Mouse (Mus musculus): ENCODE data around the gene Hmg20b.

Hmg20b gene

DNA sequence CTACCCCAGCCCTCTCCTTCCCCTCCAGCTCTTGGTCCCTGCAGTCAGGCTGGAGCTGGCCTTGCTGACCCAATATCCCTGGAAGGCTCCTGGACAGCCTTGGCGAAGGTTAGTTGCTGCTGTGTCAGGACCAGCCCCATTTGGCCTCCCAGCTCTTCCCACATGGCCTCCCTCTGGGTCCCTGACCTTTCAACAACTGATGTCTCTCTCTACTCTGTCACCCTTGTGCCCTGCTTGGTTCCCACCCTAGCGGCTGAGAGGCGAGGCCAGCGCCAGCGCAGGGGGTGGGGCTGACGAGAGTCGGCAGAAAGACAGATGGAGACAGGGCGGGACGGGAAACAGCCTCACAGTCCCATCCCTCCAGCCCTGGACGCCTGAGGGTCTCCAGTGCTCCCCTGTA lies 21.9 kb downstream of the Hmg20b start, which contains the start of gene Tbxa2r:
Gene Tbxa2r (plus strand): TSS at position 346 of the 400 bp plus-strand sequence.
- DNase-seq (ENCODE audit: extremely low spot score, low read depth, low spot score), result no peak

DNA sequence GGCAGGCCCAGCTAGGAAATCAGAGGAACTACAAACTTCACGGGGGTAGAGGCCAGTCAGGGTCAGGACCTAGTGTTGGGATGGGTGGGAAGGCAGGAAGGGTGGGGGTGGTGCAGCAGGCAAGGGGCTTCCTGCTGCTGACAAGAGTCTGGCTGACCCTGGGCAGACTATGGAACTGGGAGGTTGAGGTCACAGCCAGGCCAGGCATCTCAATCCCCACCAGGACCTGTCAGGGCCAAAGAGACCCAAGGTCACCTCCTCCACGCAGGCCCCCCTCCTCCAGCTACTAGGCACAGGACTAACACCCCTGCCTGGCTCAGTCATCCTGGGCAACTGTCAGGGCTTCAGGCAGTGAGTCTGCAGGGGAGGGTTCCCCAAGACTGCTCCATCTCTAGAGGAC lies 22.3 kb downstream of the Hmg20b start:
- no peak for DNase-seq (ENCODE audit: extremely low spot score, low read depth, low spot score)

DNA sequence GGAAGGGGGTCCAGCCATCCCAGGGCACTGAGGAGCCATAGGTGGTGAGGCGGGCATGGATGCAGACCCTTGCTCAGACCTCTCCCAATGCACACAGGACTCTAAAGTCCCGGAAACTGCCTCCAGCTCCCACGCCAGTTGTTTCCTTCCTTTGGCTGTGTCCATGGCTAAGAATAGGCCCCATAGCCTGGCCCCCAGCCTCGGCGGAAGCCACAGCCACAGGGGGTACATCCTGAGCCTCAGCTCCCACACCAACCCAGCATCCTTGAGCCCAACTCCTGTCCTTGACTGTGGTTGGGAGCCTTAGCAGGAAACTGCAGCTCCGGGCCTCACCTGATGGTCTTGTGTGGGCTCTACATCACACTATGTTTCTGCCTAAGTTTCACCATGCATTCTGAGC lies 23.4 kb downstream of the Hmg20b start:
- no peak for DNase-seq (ENCODE audit: extremely low spot score, low read depth, low spot score)

DNA sequence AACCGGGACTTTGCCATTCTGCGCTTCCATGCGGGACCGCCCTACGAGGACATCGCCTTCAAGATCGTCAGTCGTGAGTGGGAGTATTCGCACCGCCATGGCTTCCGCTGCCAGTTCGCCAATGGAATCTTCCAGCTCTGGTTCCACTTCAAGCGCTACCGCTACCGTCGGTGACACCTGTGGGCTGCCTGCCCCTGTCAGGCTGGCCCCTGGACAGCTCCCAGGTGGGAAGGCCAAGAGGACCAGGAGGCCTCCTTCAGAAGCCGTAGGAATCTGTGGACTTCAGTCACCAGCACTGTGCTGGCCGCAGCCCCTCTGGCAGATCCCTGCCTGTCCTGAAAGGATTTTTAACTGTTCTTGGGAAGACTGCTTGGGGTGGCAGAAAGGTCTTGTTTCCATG lies 24.5 kb downstream of the Hmg20b start:
- no peak for DNase-seq (ENCODE audit: extremely low spot score, low read depth, low spot score)

DNA sequence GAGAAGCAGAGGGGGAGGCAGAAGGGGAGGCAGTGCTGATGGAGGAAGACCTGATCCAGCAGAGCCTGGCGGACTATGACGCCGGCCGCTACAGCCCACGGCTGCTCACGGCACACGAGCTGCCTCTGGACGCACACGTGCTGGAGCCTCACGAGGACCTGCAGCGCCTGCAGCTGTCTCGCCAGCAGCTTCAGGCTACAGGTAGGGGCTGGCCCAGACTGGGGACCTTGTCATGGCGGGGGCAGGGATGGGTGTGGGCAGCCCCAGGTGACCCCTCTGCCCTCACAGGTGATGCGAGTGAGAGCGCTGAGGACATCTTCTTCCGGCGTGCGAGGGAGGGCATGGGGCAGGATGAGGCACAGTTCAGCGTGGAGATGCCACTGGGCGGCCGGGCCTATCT lies 25.1 kb downstream of the Hmg20b start:
- no peak for DNase-seq (ENCODE audit: extremely low spot score, low read depth, low spot score)

DNA sequence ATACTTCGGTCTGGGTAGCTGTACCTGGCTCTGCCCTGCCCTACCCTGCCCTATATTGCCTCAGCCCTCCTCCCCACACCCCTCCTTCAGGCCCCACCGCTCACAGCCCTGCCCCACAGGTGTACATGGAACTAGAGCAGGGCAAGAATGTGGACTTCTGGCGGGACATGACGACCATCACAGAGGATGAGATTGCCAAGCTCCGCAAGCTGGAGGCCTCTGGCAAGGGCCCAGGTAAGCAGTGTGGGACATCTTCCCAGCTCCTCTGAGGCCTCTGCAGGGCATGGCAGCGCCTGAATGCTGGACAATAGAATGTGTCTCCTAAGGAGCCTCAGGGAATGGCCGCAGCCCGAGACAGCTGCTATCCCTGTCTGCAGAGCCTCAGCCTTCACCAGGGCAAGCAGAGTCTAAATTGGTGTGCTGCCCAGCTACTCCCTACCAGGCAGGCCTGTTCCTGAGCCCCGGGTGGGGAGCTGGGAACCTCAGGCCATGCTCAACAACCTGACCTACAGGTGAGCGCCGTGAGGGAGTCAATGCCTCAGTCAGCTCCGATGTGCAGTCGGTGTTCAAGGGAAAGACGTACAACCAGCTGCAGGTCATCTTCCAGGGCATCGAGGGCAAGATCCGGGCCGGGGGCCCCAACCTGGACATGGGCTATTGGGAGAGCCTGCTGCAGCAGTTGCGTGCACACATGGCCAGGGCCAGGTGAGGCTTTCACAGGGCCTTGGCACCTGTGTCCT lies 26.3 kb downstream of the Hmg20b start:
- DNase-seq (ENCODE audit: extremely low spot score, low read depth, low spot score), result no peak

DNA sequence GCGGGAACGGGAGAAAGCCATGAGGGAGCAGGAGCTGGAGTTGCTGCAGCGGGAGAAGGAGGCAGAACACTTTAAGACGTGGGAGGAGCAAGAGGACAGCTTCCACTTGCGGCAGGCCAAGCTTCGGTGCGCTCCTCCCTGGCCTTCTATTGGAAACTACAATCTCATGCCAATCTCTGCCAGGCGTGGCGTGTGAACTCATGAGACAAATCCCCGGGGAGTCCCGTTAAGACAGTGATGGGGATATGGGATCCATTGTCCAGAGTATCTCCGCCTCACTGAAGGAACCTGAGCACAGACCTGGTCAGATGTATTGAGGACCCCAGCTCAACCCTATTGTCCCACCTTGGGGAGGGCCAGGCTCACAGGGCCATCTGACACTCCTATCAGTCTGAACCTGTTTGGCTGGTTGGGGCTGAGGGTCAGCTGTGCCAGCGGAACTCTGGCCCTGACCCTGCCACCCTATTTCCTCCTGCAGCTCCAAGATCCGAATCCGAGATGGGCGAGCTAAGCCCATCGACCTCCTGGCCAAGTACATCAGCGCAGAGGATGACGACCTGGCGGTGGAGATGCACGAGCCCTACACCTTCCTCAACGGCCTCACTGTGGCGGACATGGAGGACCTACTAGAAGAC lies 27.0 kb downstream of the Hmg20b start:
- no peak for DNase-seq (ENCODE audit: extremely low spot score, low read depth, low spot score)

DNA sequence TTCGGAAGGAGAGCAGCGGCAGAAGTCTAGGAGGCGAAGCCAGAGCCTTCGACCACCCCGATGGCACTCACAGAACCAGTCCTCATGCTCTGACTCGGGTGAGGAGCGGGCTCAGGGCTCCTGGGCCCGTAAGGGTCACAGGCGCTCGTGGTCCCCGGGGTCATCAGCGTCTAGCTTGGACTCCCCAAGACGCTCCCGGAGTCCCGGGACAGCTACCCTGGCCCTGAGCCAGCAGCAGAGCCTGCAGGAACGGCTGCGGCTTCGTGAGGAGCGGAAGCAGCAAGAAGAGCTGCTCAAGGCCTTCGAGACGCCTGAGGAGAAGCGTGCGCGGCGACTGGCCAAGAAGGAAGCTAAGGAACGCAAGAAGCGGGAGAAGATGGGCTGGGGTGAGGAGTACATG lies 27.8 kb downstream of the Hmg20b start:
- no peak for DNase-seq (ENCODE audit: extremely low spot score, low read depth, low spot score)

DNA sequence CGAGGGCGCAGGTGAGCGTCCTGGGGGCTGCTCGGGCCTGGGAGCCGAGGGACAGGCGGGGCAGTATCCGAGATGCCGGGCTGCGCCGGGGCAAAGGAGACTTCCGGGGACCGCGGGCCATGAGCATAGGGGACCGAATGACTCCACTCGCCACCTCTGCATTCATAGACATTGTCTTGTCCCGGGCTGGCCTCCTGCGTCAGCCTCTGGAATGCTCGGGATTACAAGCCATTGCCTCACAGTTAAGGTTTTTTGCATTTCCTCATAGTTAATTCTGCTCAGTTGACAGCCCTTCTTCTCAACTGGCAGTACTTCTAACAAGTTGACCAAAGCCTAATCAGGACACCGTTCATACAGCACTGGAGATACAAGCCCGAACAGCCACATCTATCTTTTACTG lies 28.8 kb downstream of the Hmg20b start:
- DNase-seq (ENCODE audit: extremely low spot score, low read depth, low spot score), result no peak

DNA sequence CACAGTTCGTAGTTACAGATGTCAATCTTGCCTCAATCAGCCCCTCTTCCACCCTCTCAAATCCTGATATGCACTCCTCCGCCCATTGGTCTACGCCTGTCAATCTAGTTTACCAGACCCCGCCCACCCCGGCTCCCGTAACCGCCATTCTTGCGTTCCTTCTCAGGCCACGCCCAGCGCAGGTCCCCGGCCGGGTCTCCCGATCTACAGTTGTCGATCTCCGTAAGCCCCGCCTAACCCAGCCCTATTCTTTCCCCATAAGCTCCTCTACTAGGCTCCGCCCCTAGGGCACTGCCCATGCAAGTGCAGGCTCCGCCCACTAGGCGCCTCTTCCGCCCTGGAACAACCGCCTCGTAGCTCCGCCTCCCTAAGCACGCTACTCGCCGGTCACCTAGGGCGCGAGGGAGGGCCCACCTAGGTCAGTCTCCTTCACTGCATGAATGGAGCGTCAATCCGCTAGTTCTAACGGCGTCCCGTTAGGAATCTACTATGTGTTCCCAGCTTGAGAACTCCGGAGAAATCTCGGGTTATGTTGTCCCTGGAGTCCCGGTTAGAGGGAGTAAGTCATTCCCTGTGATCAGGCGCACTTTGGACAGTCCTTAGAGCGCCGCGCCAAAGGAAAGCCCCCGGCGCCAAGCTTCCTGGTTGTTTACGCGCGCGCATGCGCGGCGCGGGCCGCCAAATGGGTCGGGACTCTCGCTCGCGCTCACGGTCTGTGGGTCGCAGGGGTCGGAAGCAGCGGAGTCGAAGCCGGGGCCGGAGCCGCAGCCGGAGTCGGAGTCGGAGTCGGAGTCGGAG lies 29.5 kb downstream of the Hmg20b start, which contains the start of gene Cactin:
Gene Cactin (plus strand): TSS at position 554 of the 798 bp plus-strand sequence.
- DNase-seq (ENCODE audit: extremely low spot score, low read depth, low spot score), result peak; percentile 100

DNA sequence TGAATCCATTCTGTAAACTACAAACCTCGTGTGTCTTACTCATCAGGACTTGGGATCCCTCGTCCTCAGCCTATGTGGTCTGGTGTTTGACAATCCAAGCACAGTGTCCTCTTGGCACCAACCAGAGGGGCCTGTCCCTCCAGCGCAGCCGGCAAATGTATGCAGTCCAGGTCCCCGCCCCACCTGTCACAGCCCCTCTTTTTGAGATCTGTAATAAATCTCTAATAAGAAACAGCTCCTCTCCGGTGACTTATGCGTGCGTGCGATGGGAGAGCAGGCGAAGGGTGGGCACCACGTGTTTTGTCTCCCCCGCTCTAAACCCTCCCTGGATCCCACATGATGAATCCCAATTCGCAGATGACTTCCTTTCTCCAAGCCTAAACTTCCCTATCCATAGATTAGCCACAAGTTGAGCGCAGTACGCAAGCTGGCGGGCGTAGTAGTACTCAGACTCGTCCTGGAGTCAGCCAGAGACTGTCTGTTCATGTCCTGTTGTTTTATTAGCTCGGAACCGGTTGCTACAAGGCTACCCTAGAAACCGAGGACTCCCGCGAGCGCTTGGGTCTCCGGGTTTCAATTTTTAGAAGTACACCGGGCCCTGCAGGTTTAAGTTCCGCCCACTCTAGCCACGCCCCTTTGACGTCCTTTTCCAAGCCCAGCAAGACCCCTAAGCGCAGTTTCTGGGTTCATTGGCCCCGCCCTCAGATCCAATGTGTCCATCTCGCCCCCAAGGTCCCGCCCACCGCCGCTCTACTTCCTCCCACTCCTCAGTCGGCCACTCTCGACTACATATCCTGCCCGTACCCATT lies 30.3 kb downstream of the Hmg20b start:
- DNase-seq (ENCODE audit: extremely low spot score, low read depth, low spot score), result peak; percentile 98

DNA sequence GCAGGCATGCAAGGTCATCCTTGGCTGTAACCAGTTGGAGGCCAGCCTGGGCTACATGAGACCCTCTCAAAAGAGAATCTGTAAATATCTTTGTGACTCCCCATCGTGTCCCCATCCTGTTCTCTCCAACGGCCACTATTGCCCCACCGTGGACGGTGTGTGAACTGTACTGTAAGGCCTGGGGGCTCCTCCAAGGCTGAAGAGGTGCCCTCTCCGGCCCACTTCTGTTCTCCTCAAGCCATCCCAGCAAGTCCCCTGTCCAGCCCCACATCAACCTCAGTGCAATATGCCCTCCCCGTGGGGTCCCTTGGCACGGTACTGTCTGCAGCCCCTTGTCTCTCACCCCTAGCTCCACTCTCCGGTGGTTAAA lies 31.0 kb downstream of the Hmg20b start:
- DNase-seq (ENCODE audit: extremely low spot score, low read depth, low spot score), result no peak

DNA sequence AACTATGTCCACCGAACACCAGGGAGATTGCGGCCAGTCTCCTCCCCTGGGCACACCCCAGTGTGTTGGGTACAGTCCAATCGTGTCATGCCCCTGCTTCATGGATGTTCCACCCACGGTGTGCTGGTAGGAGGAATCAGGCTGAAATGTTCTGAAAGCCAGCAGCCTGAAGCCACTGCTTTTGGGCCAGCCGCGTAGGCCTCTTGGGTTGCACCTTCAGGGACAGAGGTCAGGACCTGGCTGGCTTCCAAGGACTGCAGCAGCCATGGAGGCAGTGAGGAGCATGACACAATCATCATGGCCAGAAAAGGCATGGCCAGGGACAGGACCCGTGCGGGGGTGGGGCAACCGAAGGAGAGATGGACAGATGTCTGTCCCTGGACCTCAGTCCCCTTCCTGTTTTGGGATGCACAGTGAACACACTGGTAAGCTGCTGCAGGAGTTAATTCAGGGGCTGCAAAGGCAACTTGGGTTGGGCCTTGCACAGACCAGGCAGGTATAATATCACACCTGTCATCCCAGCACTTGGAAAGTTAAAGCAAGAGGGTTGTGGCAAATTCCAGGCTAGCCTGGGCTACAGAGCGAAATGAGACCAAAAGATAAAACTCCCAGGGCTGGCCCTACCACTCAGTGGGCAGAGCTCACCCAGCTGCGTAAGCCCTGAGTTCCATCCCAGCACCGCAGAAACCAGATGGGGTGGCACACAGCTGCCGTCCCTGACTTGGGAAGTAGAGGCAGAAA lies 31.5 kb downstream of the Hmg20b start:
- DNase-seq (ENCODE audit: extremely low spot score, low read depth, low spot score), result no peak

DNA sequence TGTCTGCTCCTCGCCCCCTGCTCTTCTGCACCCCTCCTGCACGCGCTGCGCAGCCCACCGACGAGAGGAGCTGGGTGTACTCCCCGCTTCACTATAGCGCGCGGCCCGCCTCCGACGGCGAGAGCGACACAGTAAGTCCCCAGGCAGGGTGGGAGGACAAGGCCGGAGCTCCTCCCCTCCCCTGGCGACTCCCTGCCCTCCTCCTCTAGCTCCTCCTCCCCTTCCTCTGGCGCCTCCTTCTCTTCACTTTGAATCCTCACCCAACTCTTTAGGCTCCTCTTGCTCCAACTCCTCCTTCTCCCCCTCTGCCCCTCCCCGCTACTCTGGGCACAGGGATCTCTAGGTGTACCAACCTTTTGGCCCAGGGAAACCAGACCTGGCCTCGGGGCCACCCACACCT lies 33.0 kb downstream of the Hmg20b start:
- no peak for DNase-seq (ENCODE audit: extremely low spot score, low read depth, low spot score)

DNA sequence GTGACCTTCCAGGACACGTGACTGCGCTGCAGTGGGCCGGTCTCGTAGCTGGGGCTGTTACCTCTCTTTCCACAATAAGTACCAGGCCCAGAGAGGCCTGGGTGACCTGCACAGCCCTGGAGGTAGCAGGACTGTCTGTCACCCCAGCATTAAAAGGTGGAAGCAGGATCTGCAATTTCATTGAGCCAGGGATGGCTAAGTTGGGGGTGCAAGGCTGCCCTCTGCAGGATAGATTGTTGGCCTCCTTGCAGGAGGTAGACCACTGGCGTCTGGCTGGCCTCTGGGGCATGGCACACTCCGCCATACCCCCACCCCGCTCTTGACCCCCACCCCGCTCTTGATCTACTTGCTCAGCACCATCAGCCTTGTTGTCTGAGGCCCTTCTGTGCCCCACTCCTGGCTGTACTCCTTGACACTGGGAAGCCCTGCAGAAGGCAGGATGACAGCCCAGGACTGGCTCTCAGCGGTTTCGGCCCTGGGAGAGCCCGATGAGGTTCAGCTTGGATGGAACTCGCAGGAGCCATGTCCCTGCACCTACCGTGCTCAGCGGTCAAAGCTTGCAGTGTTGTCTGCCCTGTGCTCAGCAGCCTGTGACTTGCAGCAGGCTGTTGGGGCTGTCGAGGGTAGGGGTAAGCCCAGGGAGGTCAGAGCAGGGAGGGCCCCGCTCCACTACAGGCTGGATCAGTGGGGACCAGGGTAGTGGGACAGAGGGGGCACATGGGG lies 33.8 kb downstream of the Hmg20b start:
- DNase-seq (ENCODE audit: extremely low spot score, low read depth, low spot score), result no peak

DNA sequence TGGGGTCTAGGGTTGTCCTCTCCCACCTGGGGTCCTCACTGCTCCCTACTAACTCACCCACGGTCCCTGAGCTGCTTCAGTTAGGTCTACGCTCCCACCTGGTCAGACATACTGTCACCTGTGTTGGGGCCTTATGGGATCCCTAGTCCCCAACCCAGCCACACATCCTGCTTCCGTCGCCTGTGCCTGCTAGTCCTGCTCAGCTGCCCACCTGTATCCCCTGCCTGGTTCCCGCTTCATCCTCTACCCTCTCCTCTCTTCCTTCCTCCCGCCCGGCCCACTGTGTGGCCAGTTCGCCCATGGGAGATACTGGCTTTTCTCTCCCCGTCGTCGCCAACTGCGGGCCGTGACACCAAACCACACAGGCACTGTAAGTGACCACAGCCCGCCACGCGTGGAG lies 34.7 kb downstream of the Hmg20b start:
- DNase-seq (ENCODE audit: extremely low spot score, low read depth, low spot score), result no peak

DNA sequence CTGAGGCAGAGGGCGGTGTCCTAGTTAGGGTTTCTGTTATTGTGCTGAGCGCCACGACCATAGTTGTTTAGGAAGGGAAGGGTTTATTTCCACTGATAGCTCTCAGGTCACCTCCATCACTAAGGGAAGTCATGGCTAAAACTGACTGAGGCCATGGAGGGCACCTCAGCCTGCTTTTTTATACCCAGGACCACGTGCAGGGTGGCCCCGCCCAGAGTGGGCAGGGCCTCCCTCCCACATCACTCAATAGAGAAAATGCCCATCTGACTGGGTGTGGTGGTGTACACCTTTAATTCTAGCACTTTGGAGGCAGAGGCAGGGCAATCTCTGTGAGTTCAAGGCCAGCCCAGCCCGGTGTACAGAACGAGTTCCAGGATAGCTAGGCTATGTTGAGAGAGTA lies 36.1 kb downstream of the Hmg20b start:
- DNase-seq (ENCODE audit: extremely low spot score, low read depth, low spot score), result no peak

DNA sequence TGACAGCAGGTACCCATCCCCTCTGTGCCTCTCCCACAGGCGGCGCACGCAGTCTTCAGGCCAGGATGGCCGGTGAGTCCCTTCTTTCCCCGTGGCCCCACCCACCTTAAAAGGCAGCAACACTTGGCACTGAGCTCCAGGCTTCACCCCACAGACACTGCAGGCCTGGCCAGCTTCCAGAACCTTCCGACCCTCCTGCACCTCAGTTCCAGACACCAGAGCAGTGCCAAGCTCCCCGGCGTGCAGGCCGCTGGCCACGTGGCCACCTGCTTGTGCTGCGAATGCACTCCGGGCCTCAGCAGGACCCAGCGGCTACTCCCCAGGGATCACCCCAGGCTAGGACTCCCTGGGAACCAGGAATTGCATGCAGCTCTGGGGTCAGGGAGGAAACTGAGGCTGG lies 36.7 kb downstream of the Hmg20b start:
- DNase-seq (ENCODE audit: extremely low spot score, low read depth, low spot score), result no peak

DNA sequence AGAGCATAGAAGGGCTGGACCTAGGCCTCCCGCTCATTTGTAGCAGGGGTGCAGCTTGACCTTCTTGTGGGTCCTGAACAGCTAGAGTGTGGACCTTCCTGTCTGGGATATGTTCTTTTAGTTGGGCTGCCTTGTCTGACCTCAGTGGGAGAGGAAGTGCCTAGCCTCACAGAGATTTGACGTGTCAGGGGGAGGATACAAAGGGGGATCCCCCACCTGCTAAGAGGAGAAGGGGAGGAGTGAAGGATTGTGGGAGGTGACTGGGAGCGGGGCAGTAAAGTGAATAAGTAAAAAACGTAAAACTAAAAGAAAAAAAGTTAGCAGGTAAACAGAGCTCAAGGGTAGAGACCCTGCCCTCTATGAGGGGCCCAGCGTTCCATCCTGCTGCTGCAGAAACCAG lies 40.7 kb downstream of the Hmg20b start:
- DNase-seq (ENCODE audit: extremely low spot score, low read depth, low spot score), result no peak
